Mouse (Mus musculus) effector memory CD4-positive, alpha-beta T cell, adult 5 months (primary cell): ENCODE data around the gene Rbm7. TPM values are rescaled to one million over a fixed set of nuclear protein-coding genes. Genes with fewer than 3 reads are reported as not detected.

Experiments used
- polyA plus RNA-seq: library from polyadenylated mRNA; unstranded; fragments of 100-300 nt; shearing (Covaris generic); gene quantifications from one replicate; pipeline ENCODE4 v1.2.1, GENCODE M21; 2017

Rbm7 gene
- 212 TPM for polyA plus RNA-seq

GRCm38 (mm10) chr9:48494817-48495547, at the start of gene Rbm7, which contains the start of gene Gm5617:
TSS of gene Rbm7 (minus strand) at chr9:48495299.
TSS of gene Gm5617 (plus strand) at chr9:48495442.

GRCm38 (mm10) chr9:48480411-48481213, 14.5 kb downstream of the Rbm7 start, which contains the start of gene Rexo2:
TSS of gene Rexo2 (minus strand) at chr9:48480623.

Other genes with a start within 250 kb of the Rbm7 start
- gene Nxpe2, start 141.8 kb downstream of the Rbm7 start, polyA plus RNA-seq: not detected
- 179 TPM for gene Rexo2, start 14.7 kb downstream of the Rbm7 start, polyA plus RNA-seq
- gene Gm5617, start 143 bp upstream of the Rbm7 start, polyA plus RNA-seq: 14.7 TPM
- gene Nnmt, start 109.9 kb upstream of the Rbm7 start, polyA plus RNA-seq: not detected